Mouse (Mus musculus): ENCODE measurements at regions not wholly inside any gene's neighbourhood (a gene's known extent, or its start where the extent isn't known, plus 50 kb on each side); places are given as distances from the start of the nearest gene placed in this dataset.

DNA sequence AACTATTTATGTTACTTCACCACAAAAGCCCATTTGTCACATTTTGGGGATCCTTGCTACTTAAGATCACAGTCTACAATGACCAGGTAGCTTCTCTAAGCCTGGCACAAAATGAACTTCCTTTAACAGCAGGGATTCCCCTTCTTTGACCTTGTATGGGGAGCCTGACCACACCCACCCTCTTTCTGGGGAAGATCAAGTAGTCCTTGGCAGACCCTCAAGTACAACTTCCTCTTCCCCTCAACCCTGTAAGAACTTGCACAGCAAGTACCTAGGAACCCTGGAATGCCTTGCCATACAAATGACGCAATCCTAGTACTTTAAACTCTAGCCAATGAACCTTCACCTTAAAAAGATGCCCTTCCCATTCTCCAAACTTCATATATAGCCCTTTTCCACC, 695.4 kb upstream of the Lrrn3 start:
- 67% methylated on average over 1 of the region's 1 CpGs for WGBS
- DNase-seq (ENCODE audit: low spot score) (no peak), ATAC-seq (no peak)
- TF ChIP-seq CTCF (IDR thresholded peaks at IDR 0.05; ENCODE audit: low read depth) = no peak
- H3K9me3 ChIP-seq (ENCODE audit: low read length) = no peaks in the 10 kb centered on the region
- no peak overlapping the region for H3K4me2 ChIP-seq (ENCODE audit: low read depth, low read length)
- no peak overlapping the region for H3K4me3 ChIP-seq (ENCODE audit: low read length)
- no peak overlapping the region for H3K9ac ChIP-seq (replicated peaks; ENCODE audit: low read length)
- no peaks in the 10 kb centered on the region for H3K4me1 ChIP-seq (ENCODE audit: insufficient read depth, low read length)
- no peaks in the 10 kb centered on the region for H3K36me3 ChIP-seq (ENCODE audit: insufficient read depth, low read length)
- no peak overlapping the region for H3K27ac ChIP-seq
- no peaks in the 10 kb centered on the region for H3K27me3 ChIP-seq (ENCODE audit: insufficient read depth, low read length)

DNA sequence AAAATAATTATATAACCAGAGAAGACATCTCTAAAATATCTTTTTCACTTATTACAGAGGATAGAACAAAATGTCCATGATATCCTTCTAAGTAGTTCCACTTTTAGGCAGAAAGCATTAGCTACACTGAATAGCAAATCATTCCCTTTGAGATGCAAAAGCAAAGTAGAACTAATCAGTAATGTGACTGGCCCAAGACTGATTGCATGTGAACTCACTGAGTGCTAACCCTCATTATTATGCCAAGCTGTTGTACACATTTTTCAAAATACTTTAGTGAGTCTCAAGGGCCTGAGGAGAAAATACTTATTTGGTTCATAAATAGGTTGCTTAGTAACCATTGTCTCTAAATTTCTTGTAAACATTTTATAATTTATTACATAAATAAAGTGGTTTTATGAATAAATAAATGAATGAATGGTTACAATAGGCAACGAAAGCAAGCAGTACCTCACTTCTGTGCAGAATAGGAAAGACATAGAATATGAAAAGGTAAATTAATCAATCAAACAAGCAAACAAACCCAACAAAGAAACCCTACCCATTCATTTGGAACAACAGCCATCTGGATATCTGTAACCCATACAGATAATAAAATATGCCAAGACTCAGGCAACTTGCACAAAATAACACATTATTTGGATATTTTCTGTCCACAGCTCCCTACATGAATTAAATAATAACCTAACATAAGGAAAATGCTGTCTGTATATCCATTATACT, 693.9 kb upstream of the Lrrn3 start:
- ATAC-seq = no peak
- no peak overlapping the region for H3K9ac ChIP-seq (replicated peaks; ENCODE audit: low read length)
- H3K27ac ChIP-seq = no peak overlapping the region
- no peaks in the 10 kb centered on the region for H3K9me3 ChIP-seq (ENCODE audit: low read length)
- H3K4me3 ChIP-seq (ENCODE audit: low read length) = no peak overlapping the region
- no peaks in the 10 kb centered on the region for H3K4me1 ChIP-seq (ENCODE audit: insufficient read depth, low read length)
- H3K36me3 ChIP-seq (ENCODE audit: insufficient read depth, low read length) = no peaks in the 10 kb centered on the region
- 43% methylated on average over 1 of the region's 1 CpGs for WGBS
- peak; percentile 3 for DNase-seq (ENCODE audit: low spot score)
- TF ChIP-seq CTCF (IDR thresholded peaks at IDR 0.05; ENCODE audit: low read depth) = no peak
- H3K4me2 ChIP-seq (ENCODE audit: low read depth, low read length) = no peak overlapping the region
- no peaks in the 10 kb centered on the region for H3K27me3 ChIP-seq (ENCODE audit: insufficient read depth, low read length)

DNA sequence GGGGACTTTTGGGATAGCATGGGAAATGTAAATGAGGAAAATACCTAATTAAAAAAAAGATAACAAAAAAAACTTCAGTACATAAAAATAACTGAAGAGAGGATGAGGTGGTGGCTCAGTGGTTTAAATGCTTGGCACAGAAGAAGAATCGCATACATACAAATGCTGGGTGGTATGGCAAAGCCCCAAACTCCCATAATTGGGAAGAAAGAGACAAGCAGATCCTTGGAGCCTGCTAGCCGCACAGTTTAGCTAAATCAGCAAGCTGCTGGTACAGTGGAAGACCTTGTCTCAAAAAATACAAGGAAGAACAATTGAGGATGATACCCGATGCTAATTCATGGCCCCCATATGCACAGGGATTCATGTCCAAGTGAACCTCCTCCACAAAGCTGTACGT, 661.7 kb upstream of the Lrrn3 start:
- H3K4me3 ChIP-seq (ENCODE audit: low read length) = no peak overlapping the region
- no peak overlapping the region for H3K9ac ChIP-seq (replicated peaks; ENCODE audit: low read length)
- no peak for TF ChIP-seq CTCF (IDR thresholded peaks at IDR 0.05; ENCODE audit: low read depth)
- H3K36me3 ChIP-seq (ENCODE audit: insufficient read depth, low read length) = no peaks in the 10 kb centered on the region
- no peak overlapping the region for H3K27ac ChIP-seq
- WGBS = 83% methylated on average over 4 of the region's 4 CpGs
- H3K27me3 ChIP-seq (ENCODE audit: insufficient read depth, low read length) = no peaks in the 10 kb centered on the region
- H3K4me1 ChIP-seq (ENCODE audit: insufficient read depth, low read length) = no peaks in the 10 kb centered on the region
- no peak for ATAC-seq
- no peak for DNase-seq (ENCODE audit: low spot score)
- H3K4me2 ChIP-seq (ENCODE audit: low read depth, low read length) = no peak overlapping the region
- no peaks in the 10 kb centered on the region for H3K9me3 ChIP-seq (ENCODE audit: low read length)

DNA sequence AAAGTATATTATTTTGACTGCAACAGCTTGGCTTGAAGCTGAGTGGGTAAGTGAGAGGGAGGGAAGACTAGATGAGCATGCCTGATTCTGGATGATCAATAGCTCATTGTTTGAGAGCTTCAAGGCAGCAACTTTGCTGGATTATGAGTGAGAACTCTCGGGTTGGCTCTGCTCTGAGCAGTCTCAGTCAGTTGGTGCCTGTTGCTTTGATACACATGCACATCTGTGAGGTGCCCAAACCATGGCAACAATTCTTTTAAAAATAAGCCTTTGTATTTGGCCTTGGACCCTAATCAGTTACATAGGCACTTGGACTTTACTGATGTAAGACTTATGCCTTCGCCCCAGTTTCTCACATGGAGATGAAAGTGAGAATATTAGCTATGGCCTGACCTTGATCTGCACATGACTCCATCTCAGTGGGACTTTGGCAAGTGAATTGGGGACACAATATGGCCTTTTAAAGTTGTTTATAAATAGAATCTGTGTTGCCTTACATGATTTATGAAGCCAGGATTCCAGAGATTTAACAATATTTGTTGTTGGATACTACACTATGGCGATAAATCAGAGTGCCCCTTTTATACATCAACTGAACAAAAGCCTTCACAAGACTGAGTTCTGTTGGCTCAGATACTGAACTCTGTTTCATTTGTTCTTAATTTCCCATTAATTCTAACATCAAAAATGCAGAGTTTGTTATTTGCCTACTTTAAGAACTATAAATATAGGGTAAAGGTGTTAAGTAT, 652.6 kb upstream of the Lrrn3 start:
- peak; percentile 59 for DNase-seq (ENCODE audit: low spot score)
- H3K9ac ChIP-seq (replicated peaks; ENCODE audit: low read length) = no peak overlapping the region
- no peak overlapping the region for H3K4me3 ChIP-seq (ENCODE audit: low read length)
- no peaks in the 10 kb centered on the region for H3K36me3 ChIP-seq (ENCODE audit: insufficient read depth, low read length)
- no peak for TF ChIP-seq CTCF (IDR thresholded peaks at IDR 0.05; ENCODE audit: low read depth)
- H3K27ac ChIP-seq = peak overlapping the region; percentile 41; the same call in 1 of the 2 replicates
- no peaks in the 10 kb centered on the region for H3K9me3 ChIP-seq (ENCODE audit: low read length)
- peaks cover 3% of the 10 kb centered on the region; the same call in 1 of the 2 replicates for H3K4me1 ChIP-seq (ENCODE audit: insufficient read depth, low read length)
- no peak overlapping the region for H3K4me2 ChIP-seq (ENCODE audit: low read depth, low read length)
- H3K27me3 ChIP-seq (ENCODE audit: insufficient read depth, low read length) = no peaks in the 10 kb centered on the region
- ATAC-seq = peak; percentile 92
- WGBS = 18% methylated on average over 3 of the region's 3 CpGs

DNA sequence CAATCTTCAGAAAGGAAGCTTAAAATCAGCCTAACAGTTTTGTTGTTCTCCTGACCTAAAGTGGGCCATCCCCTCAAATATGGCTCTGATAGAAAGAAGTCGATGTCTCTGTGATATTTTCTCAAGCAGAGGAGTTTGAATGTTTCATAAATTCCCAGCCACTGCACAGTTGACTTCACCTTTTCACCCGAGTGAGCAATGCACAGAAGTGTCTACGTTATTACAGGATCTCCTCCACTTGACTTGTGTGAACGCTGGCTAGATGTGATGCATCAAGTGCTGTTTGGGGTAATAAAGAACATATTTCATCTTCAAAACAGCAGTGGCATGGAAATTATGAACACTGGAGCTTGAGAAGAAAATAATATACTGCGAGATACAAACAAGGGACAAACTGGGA, 651.9 kb upstream of the Lrrn3 start:
- no peak overlapping the region for H3K9ac ChIP-seq (replicated peaks; ENCODE audit: low read length)
- no peak for TF ChIP-seq CTCF (IDR thresholded peaks at IDR 0.05; ENCODE audit: low read depth)
- H3K36me3 ChIP-seq (ENCODE audit: insufficient read depth, low read length) = no peaks in the 10 kb centered on the region
- peak overlapping the region; percentile 41; the same call in 1 of the 2 replicates for H3K27ac ChIP-seq
- H3K4me2 ChIP-seq (ENCODE audit: low read depth, low read length) = no peak overlapping the region
- peaks cover 3% of the 10 kb centered on the region; the same call in 1 of the 2 replicates for H3K4me1 ChIP-seq (ENCODE audit: insufficient read depth, low read length)
- WGBS = 28% methylated on average over 5 of the region's 5 CpGs
- DNase-seq (ENCODE audit: low spot score) (peak; percentile 36), ATAC-seq (peak; percentile 58; the same call in 1 of the 2 replicates)
- no peak overlapping the region for H3K4me3 ChIP-seq (ENCODE audit: low read length)
- H3K27me3 ChIP-seq (ENCODE audit: insufficient read depth, low read length) = no peaks in the 10 kb centered on the region
- no peaks in the 10 kb centered on the region for H3K9me3 ChIP-seq (ENCODE audit: low read length)

DNA sequence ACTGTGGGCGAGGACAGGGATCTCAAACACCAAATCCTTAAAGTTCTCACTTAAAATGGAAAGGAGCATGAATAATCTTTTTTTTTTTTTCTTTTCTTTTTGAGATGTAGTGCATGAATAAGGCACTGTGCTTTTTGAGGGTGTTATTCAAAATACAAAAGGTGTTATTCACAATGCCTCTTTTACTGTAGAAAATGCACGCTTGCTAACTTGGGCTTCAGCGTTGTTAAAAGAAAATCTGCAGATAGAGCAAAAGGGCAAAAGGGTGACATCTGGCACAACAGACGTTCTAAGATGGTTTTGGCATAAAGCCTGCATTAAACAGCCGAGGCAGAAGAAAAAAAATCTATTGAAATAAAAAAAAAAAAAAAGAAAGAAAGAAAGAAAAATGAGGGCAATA, 651.5 kb upstream of the Lrrn3 start:
- Histone ChIP-seq H3K4me1 (ENCODE audit: insufficient read depth, low read length) (peaks cover 3% of the 10 kb centered on the region; the same call in 1 of the 2 replicates), H3K27ac (peak overlapping the region; percentile 29; the same call in 1 of the 2 replicates), H3K4me2 (ENCODE audit: low read depth, low read length) (no peak overlapping the region), H3K9ac (replicated peaks; ENCODE audit: low read length) (no peak overlapping the region), H3K27me3 (ENCODE audit: insufficient read depth, low read length) (no peaks in the 10 kb centered on the region), H3K4me3 (ENCODE audit: low read length) (no peak overlapping the region), H3K9me3 (ENCODE audit: low read length) (no peaks in the 10 kb centered on the region), H3K36me3 (ENCODE audit: insufficient read depth, low read length) (no peaks in the 10 kb centered on the region)
- WGBS = 21% methylated on average over 5 of the region's 5 CpGs
- no peak for TF ChIP-seq CTCF (IDR thresholded peaks at IDR 0.05; ENCODE audit: low read depth)
- ATAC-seq (no peak), DNase-seq (ENCODE audit: low spot score) (peak; percentile 74)

DNA sequence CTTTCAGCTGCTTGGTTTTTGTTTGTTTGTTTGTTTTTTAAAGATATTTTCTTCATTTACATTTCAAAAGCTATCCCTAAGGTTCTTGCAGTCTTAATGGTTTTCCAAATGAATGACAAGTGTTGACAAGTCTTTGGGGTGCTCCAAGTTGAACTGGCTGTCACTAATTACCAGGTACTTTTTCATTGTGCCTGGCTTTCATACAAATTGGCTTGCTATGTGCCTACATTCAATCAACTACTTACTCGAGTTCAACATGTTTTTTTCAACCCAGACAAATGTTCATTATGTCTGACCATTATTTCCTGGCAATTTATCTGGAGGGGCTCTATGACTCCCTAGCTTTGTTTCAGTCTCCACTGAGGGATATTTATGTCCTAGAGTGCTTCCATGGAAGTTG, 614.0 kb upstream of the Lrrn3 start:
- 58% methylated on average over 1 of the region's 1 CpGs for WGBS
- no peaks in the 10 kb centered on the region for H3K27me3 ChIP-seq (ENCODE audit: insufficient read depth, low read length)
- H3K9ac ChIP-seq (replicated peaks; ENCODE audit: low read length) = no peak overlapping the region
- H3K4me1 ChIP-seq (ENCODE audit: insufficient read depth, low read length) = no peaks in the 10 kb centered on the region
- TF ChIP-seq CTCF (IDR thresholded peaks at IDR 0.05; ENCODE audit: low read depth) = no peak
- H3K9me3 ChIP-seq (ENCODE audit: low read length) = no peaks in the 10 kb centered on the region
- no peak overlapping the region for H3K4me2 ChIP-seq (ENCODE audit: low read depth, low read length)
- DNase-seq (ENCODE audit: low spot score) (no peak), ATAC-seq (no peak)
- no peaks in the 10 kb centered on the region for H3K36me3 ChIP-seq (ENCODE audit: insufficient read depth, low read length)
- no peak overlapping the region for H3K4me3 ChIP-seq (ENCODE audit: low read length)
- no peak overlapping the region for H3K27ac ChIP-seq

All from hindbrain, postnatal 0 days (tissue).